Mouse (Mus musculus) neural tube, embryonic 11.5 days (tissue): ENCODE measurements around the gene Vmn1r166. TPM values are rescaled to one million over a fixed set of nuclear protein-coding genes. Genes with fewer than 3 reads are reported as not detected.
"Not testable (repeated sequence)": the region's sequence is repeated elsewhere in the genome, so short reads cannot be mapped to it uniquely, and the experiment has no call there.

Experiments
- ATAC-seq: fragments of 200-750 bp; cut with Nextera tagmentation; 2 replicates; pipeline ENCODE4 v1.8.0; 2017; ENCODE audit warnings: moderate number of reproducible peaks, mild to moderate bottlenecking, moderate TSS enrichment, moderate library complexity; ENCODE audit not compliant: insufficient read depth, low FRiP score, low TSS enrichment
- DNase-seq: peaks from one replicate; pipeline ENCODE4 v3.0.0-alpha.2; 2015; ENCODE audit warnings: low spot score
- H3K27ac ChIP-seq: fragments of 300-500 bp; sonication (generic); 2 replicates; pipeline ENCODE4 v1.5.1; 2014; ENCODE audit warnings: low read depth, mild to moderate bottlenecking, low read length
- H3K27me3 ChIP-seq: fragments of 300-500 bp; sonication (generic); 2 replicates; pipeline ENCODE4 v1.6.1; 2014; ENCODE audit warnings: mild to moderate bottlenecking, low read length, mixed read lengths; ENCODE audit not compliant: control insufficient read depth, insufficient read depth
- H3K36me3 ChIP-seq: fragments of 300-500 bp; sonication (generic); 2 replicates; pipeline ENCODE4 v1.6.1; 2014; ENCODE audit warnings: mild to moderate bottlenecking, low read length, moderate library complexity, mixed read lengths; ENCODE audit not compliant: control insufficient read depth, insufficient read depth
- H3K4me1 ChIP-seq: fragments of 300-500 bp; sonication (generic); 2 replicates; pipeline ENCODE4 v1.6.1; 2014; ENCODE audit warnings: low read length, mixed read lengths; ENCODE audit not compliant: control insufficient read depth, insufficient read depth
- H3K4me2 ChIP-seq: fragments of 300-500 bp; sonication (generic); 2 replicates; pipeline ENCODE4 v1.6.1; 2014; ENCODE audit warnings: low read depth, mild to moderate bottlenecking, moderate library complexity
- H3K4me3 ChIP-seq: fragments of 300-500 bp; sonication (generic); 2 replicates; pipeline ENCODE4 v1.5.1; 2014; ENCODE audit warnings: low read depth, low read length
- H3K9ac ChIP-seq: fragments of 300-500 bp; sonication (generic); 2 replicates; pipeline ENCODE4 v1.6.1; 2014; ENCODE audit warnings: mild to moderate bottlenecking, low read length
- H3K9me3 ChIP-seq: fragments of 300-500 bp; sonication (generic); 2 replicates; pipeline ENCODE4 v1.6.1; 2016; ENCODE audit warnings: low read length; ENCODE audit not compliant: control insufficient read depth
- WGBS: fragments of 180-500 bp; shearing (Covaris S2); extraction: QIAGEN DNeasy Blood & Tissue Kit; methylation state at CpG from one replicate; pipeline ENCODE4 v1.1.7; 2014; 5-methylcytosine and 5-hydroxymethylcytosine counted together
- polyA plus RNA-seq: library from polyadenylated mRNA; unstranded; fragments of >200 nt; fragmentation: Nextera tagmentation; extraction: Ambion mirVana; gene quantifications from 2 replicates; pipeline ENCODE4 v1.2.1, GENCODE M21; 2014

The Vmn1r166 gene
- not detected in 2 replicates for polyA plus RNA-seq

DNA sequence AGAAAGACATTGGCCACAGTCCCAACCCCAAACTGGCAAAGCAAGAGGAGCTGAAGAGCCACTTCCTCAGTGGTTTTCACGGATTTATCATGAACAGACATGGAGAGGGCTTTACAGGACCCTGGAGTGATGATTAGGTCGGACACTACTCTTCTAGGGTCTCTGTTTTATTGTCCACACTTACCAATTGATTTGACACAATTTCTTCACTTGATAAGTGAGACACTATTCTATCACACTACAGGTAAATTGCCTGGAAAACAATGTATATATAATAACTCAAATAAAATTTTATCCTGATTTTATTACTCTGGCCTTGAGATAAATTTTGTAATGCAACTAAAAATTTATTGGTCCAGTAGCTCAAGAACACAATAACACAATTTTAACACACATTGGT is at the start of gene Vmn1r166:
Vmn1r166 (minus strand) TSS at position 101 of the 400 bp plus-strand sequence.
- not testable (repeated sequence) for H3K9ac ChIP-seq, H3K4me3 ChIP-seq, H3K9me3 ChIP-seq, H3K4me2 ChIP-seq, H3K27me3 ChIP-seq, H3K4me1 ChIP-seq, ATAC-seq, DNase-seq, H3K36me3 ChIP-seq, H3K27ac ChIP-seq
- no CpG with 5 or more reads among the region's 2 CpGs for WGBS

DNA sequence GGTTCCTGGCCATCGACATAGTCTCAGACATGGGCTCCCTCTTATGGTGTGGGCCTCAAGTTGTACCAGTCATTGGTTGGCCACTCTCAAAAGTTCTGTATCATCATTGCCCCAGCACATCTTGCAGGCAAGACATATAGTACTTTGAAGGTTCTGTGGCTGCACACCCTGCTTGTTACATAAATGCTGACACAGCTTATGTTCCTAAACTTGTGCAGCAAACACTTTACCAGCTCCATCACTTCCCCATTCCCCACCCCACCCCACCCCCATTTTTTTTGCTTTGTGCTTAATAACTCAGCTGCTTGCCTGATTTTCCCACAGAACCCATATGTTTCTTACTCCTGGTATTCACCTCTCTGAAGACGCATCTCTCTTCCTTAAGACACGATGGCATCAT is 49.4 kb upstream of the Vmn1r166 start, which contains the start of gene Nlrp4e:
Nlrp4e (plus strand) TSS at position 301 of the 400 bp plus-strand sequence.
- H3K36me3 ChIP-seq, H3K4me1 ChIP-seq, H3K27me3 ChIP-seq, ATAC-seq, H3K27ac ChIP-seq, H3K9ac ChIP-seq, H3K9me3 ChIP-seq, H3K4me3 ChIP-seq, H3K4me2 ChIP-seq, DNase-seq: not testable (repeated sequence)
- 90% methylated on average over 3 of the region's 3 CpGs for WGBS

DNA sequence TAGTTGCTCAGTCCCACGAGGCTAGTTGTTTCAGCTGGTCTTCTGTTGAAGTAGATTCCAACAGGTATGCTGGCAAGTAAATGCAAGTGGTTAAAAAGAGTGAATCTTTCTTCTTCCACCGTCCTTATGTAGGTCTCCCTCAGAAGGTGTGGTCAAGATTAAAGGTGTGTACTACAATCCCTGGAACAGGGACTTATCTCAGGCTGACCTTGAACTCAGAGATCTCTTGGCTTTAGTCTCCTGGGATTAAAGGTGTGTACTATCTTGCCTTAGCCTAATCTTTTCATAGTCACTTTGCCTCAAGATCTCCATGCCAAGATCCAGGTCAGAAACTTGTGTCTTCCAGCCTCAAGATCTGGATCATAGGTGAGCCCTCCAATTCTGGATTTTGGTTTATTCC is 27.3 kb upstream of the Vmn1r166 start, which contains the start of gene Gm6902:
Gm6902 (minus strand) TSS at position 101 of the 400 bp plus-strand sequence.
- not testable (repeated sequence) for H3K36me3 ChIP-seq, H3K9me3 ChIP-seq, H3K27me3 ChIP-seq, ATAC-seq, DNase-seq, H3K4me3 ChIP-seq, H3K4me2 ChIP-seq, H3K9ac ChIP-seq, H3K4me1 ChIP-seq, H3K27ac ChIP-seq
- no CpG with 5 or more reads among the region's 2 CpGs for WGBS

DNA sequence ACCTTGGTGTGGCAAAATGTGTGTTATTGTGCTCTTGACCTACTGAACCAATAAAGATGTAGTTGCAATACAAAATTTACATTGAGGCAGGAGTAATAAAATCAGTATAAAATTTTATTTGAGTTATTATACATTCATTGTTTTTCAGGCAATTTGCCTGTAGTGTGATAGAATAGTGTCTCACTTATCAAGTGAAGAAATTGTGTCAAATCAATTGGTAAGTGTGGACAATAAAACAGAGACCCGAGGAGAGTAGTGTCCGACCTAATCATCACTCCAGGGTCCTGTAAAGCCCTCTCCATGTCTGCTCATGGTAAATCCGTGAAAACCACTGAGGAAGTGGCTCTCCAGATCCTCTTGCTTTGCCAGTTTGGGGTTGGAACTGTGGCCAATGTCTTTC is 34.5 kb downstream of the Vmn1r166 start, which contains the start of gene Vmn1r165:
Vmn1r165 (plus strand) TSS at position 301 of the 400 bp plus-strand sequence.
- H3K27ac ChIP-seq, H3K9ac ChIP-seq, H3K4me2 ChIP-seq, H3K4me3 ChIP-seq, H3K36me3 ChIP-seq, H3K9me3 ChIP-seq, ATAC-seq, H3K27me3 ChIP-seq, DNase-seq, H3K4me1 ChIP-seq: not testable (repeated sequence)
- no CpG with 5 or more reads among the region's 3 CpGs for WGBS

Other genes with a start within 250 kb of the Vmn1r166 start
- not detected in 2 replicates for gene Gm4216, start 231.8 kb downstream of the Vmn1r166 start, polyA plus RNA-seq
- gene Vmn1r163, start 196.1 kb downstream of the Vmn1r166 start, polyA plus RNA-seq: not detected in 2 replicates
- gene Gm8720, start 184.2 kb downstream of the Vmn1r166 start, polyA plus RNA-seq: not detected in 2 replicates
- gene Gm10662, start 107.2 kb downstream of the Vmn1r166 start, polyA plus RNA-seq: not detected in 2 replicates
- not detected in 2 replicates for gene Vmn1r165, start 34.4 kb downstream of the Vmn1r166 start, polyA plus RNA-seq
- gene Gm6902, start 27.2 kb upstream of the Vmn1r166 start, polyA plus RNA-seq: not detected in 2 replicates
- gene Nlrp4e, start 49.5 kb upstream of the Vmn1r166 start, polyA plus RNA-seq: not detected in 2 replicates
- gene Nlrp5, start 134.2 kb upstream of the Vmn1r166 start, polyA plus RNA-seq: not detected in 2 replicates